Mouse (Mus musculus): ENCODE data around the gene Tanc1. TPM values are rescaled to one million over a fixed set of nuclear protein-coding genes. Genes with fewer than 3 reads are reported as not detected.

The Tanc1 gene
- polyA plus RNA-seq, 1 experiment from 2014 or later = 5.8 TPM

DNA sequence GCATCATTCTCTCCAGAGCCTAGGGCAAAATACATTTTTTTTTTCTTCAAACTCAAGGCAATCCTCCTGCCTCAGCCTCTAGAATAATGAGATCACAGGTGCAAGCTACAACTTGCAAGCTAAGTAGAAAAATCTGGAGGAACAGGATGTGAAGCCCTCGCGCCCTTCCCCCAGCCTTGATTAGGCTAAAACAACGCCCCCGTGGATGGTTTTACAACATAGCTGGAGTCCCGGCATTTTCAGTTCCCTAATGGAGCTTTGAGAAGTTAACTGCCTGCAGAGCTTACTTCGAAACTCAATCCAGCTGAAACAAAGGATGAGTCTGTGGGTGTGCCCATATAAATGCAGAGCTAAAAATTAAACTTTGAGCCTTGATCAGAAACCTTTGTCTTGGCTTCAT lies 277.9 kb downstream of the Tanc1 start:
- Histone ChIP-seq H3K4me3 (ENCODE audit: inconsistent target) (no peak overlapping the region), H3K27ac (0 out of 2 replicates have a peak overlapping the region, but pooled peaks have one; percentile 5), H3K36me3 (ENCODE audit: inconsistent target) (no peaks in the 10 kb centered on the region), H3K79me2 (ENCODE audit: inconsistent target) (no peaks in the 10 kb centered on the region)
- 13% methylated on average over 4 of the region's 6 CpGs for WGBS (ENCODE audit: missing documents)

Other genes with a start within 250 kb of the Tanc1 start
- gene Dapl1, start 127.4 kb upstream of the Tanc1 start, polyA plus RNA-seq (2018) = not detected in 3 replicates

Measured in macrophage (primary cell).